Mouse (Mus musculus): Measurements from ENCODE around the gene Ccdc3. TPM values are rescaled to one million over a fixed set of nuclear protein-coding genes. Genes with fewer than 3 reads are reported as not detected.

Gene Ccdc3
- polyA plus RNA-seq, 1 experiment from 2014 or later: 22.7 TPM

DNA sequence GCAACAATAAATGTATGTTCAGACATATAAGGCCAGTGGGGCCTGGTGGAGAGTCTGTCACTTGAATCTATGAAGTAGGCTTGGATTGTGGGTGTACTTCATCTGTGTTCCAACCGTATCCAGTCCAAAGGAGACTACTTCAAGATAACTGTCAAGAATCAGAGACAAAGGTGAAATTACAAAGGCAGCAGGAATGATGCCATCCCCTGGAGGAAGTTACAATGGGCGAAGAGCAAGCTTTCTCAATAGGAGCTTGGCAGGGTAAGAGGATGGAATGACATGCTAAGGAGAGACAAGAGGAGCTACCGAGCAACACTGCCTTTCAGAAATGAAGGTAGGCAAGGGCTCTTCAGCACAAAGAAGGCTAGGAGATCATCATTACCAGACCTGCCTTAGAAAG is 69.1 kb downstream of the Ccdc3 start:
- 86% methylated on average over 3 of the region's 3 CpGs for WGBS
- Histone ChIP-seq H3K4me3 (ENCODE audit: low read depth, low read length) (no peak overlapping the region), H3K4me2 (replicated peaks; ENCODE audit: low read depth, low read length) (no peak overlapping the region), H3K36me3 (ENCODE audit: control insufficient read depth, insufficient read depth, low read length) (no peaks in the 10 kb centered on the region), H3K27ac (ENCODE audit: low read length) (no peak overlapping the region), H3K9ac (replicated peaks; ENCODE audit: low read depth, low read length) (no peak overlapping the region), H3K27me3 (ENCODE audit: control insufficient read depth, insufficient read depth, low read length) (no peaks in the 10 kb centered on the region), H3K9me3 (ENCODE audit: control insufficient read depth, low read depth, low read length) (no peaks in the 10 kb centered on the region), H3K4me1 (ENCODE audit: control insufficient read depth, insufficient read depth, low read length) (no peaks in the 10 kb centered on the region)
- ATAC-seq (ENCODE audit: insufficient number of reproducible peaks, insufficient read depth, low FRiP score, low read depth): no peak

GRCm38 (mm10) chr2:5214581-5214980 is 77.0 kb downstream of the Ccdc3 start:
- Histone ChIP-seq H3K36me3 (ENCODE audit: control insufficient read depth, insufficient read depth, low read length) (no peaks in the 10 kb centered on the region), H3K9me3 (ENCODE audit: control insufficient read depth, low read depth, low read length) (no peaks in the 10 kb centered on the region), H3K27ac (ENCODE audit: low read length) (no peak overlapping the region), H3K4me1 (ENCODE audit: control insufficient read depth, insufficient read depth, low read length) (no peaks in the 10 kb centered on the region), H3K4me2 (replicated peaks; ENCODE audit: low read depth, low read length) (no peak overlapping the region), H3K9ac (replicated peaks; ENCODE audit: low read depth, low read length) (no peak overlapping the region), H3K4me3 (ENCODE audit: low read depth, low read length) (no peak overlapping the region), H3K27me3 (ENCODE audit: control insufficient read depth, insufficient read depth, low read length) (no peaks in the 10 kb centered on the region)
- 44% methylated on average over 1 of the region's 1 CpGs for WGBS
- ATAC-seq (ENCODE audit: insufficient number of reproducible peaks, insufficient read depth, low FRiP score, low read depth): no peak

GRCm38 (mm10) chr2:5215252-5215815 is 77.8 kb downstream of the Ccdc3 start:
- H3K4me3 ChIP-seq (ENCODE audit: low read depth, low read length): no peak overlapping the region
- WGBS: 52% methylated on average over 9 of the region's 9 CpGs
- ATAC-seq (ENCODE audit: insufficient number of reproducible peaks, insufficient read depth, low FRiP score, low read depth): no peak

GRCm38 (mm10) chr2:5219206-5219605 is 81.6 kb downstream of the Ccdc3 start:
- Histone ChIP-seq H3K36me3 (ENCODE audit: control insufficient read depth, insufficient read depth, low read length) (no peaks in the 10 kb centered on the region), H3K27me3 (ENCODE audit: control insufficient read depth, insufficient read depth, low read length) (no peaks in the 10 kb centered on the region), H3K27ac (ENCODE audit: low read length) (no peak overlapping the region), H3K4me1 (ENCODE audit: control insufficient read depth, insufficient read depth, low read length) (no peaks in the 10 kb centered on the region; the same call in 1 of the 2 replicates), H3K9ac (replicated peaks; ENCODE audit: low read depth, low read length) (no peak overlapping the region), H3K4me3 (ENCODE audit: low read depth, low read length) (no peak overlapping the region), H3K9me3 (ENCODE audit: control insufficient read depth, low read depth, low read length) (no peaks in the 10 kb centered on the region), H3K4me2 (replicated peaks; ENCODE audit: low read depth, low read length) (no peak overlapping the region)
- WGBS: 84% methylated on average over 1 of the region's 1 CpGs
- no peak for ATAC-seq (ENCODE audit: insufficient number of reproducible peaks, insufficient read depth, low FRiP score, low read depth)

More at GRCm38 (mm10) chr2:5215252-5215815, 77.8 kb downstream of the Ccdc3 start:
- Histone ChIP-seq H3K27me3 (ENCODE audit: control insufficient read depth, insufficient read depth, low read length) (no peaks in the 10 kb centered on the region), H3K9me3 (ENCODE audit: control insufficient read depth, low read depth, low read length) (no peaks in the 10 kb centered on the region), H3K27ac (ENCODE audit: low read length) (no peak overlapping the region), H3K9ac (replicated peaks; ENCODE audit: low read depth, low read length) (no peak overlapping the region), H3K4me2 (replicated peaks; ENCODE audit: low read depth, low read length) (no peak overlapping the region), H3K4me1 (ENCODE audit: control insufficient read depth, insufficient read depth, low read length) (no peaks in the 10 kb centered on the region), H3K36me3 (ENCODE audit: control insufficient read depth, insufficient read depth, low read length) (no peaks in the 10 kb centered on the region)

- Histone ChIP-seq H3K9me3 (ENCODE audit: control insufficient read depth, low read depth, low read length) (no peaks in the 10 kb centered on the region), H3K4me2 (replicated peaks; ENCODE audit: low read depth, low read length) (no peak overlapping the region), H3K4me3 (ENCODE audit: low read depth, low read length) (no peak overlapping the region), H3K36me3 (ENCODE audit: control insufficient read depth, insufficient read depth, low read length) (no peaks in the 10 kb centered on the region), H3K27ac (ENCODE audit: low read length) (no peak overlapping the region), H3K4me1 (ENCODE audit: control insufficient read depth, insufficient read depth, low read length) (no peaks in the 10 kb centered on the region; the same call in 1 of the 2 replicates), H3K9ac (replicated peaks; ENCODE audit: low read depth, low read length) (no peak overlapping the region), H3K27me3 (ENCODE audit: control insufficient read depth, insufficient read depth, low read length) (no peaks in the 10 kb centered on the region)
- ATAC-seq (ENCODE audit: insufficient number of reproducible peaks, insufficient read depth, low FRiP score, low read depth): no peak
- WGBS: 80% methylated on average over 1 of the region's 1 CpGs
These were observed 82.3 kb downstream of the Ccdc3 start for GRCm38 (mm10) chr2:5219847-5220375.

GRCm38 (mm10) chr2:5222571-5222970 is 85.0 kb downstream of the Ccdc3 start:
- Histone ChIP-seq H3K27me3 (ENCODE audit: control insufficient read depth, insufficient read depth, low read length) (no peaks in the 10 kb centered on the region), H3K9ac (replicated peaks; ENCODE audit: low read depth, low read length) (no peak overlapping the region), H3K4me3 (ENCODE audit: low read depth, low read length) (no peak overlapping the region), H3K4me2 (replicated peaks; ENCODE audit: low read depth, low read length) (no peak overlapping the region), H3K4me1 (ENCODE audit: control insufficient read depth, insufficient read depth, low read length) (peaks cover under 1% of the 10 kb centered on the region; the same call in 1 of the 2 replicates), H3K36me3 (ENCODE audit: control insufficient read depth, insufficient read depth, low read length) (no peaks in the 10 kb centered on the region), H3K27ac (ENCODE audit: low read length) (no peak overlapping the region), H3K9me3 (ENCODE audit: control insufficient read depth, low read depth, low read length) (no peaks in the 10 kb centered on the region)
- ATAC-seq (ENCODE audit: insufficient number of reproducible peaks, insufficient read depth, low FRiP score, low read depth): no peak
- 40% methylated on average over 2 of the region's 2 CpGs for WGBS

DNA sequence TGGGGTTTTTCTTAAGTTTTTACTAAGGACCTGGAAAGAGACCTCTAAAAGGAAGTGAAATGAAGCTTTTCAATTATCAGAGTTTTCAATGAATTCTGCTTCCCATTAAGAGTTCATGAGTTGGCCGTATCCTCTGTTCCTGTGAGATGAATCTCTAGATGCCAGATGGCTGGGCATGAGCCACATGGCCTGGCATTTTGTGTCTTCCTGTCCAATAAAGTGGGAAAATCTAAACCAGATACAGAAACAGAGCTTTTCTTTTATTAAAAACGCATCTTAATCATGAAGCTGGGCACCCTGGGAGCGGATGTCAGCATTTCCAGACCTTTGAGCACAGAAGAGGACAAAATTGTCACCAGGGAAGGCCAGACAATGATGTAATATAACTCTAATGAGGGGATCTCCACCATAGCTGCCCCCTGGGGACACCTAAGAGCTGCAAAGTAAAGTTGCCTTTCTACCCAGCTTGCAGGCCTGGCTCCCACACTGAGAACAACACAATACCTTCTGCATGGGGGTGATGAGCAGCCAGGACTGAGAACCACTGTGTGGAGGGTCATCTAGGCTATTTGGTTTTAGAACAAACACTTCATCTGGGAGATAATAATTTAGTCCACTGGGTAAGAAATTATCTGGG is 99.4 kb downstream of the Ccdc3 start:
- Histone ChIP-seq H3K36me3 (ENCODE audit: control insufficient read depth, insufficient read depth, low read length) (no peaks in the 10 kb centered on the region), H3K4me1 (ENCODE audit: control insufficient read depth, insufficient read depth, low read length) (peaks cover 3% of the 10 kb centered on the region; the same call in 1 of the 2 replicates), H3K9ac (replicated peaks; ENCODE audit: low read depth, low read length) (no peak overlapping the region), H3K27ac (ENCODE audit: low read length) (no peak overlapping the region), H3K4me2 (replicated peaks; ENCODE audit: low read depth, low read length) (no peak overlapping the region), H3K27me3 (ENCODE audit: control insufficient read depth, insufficient read depth, low read length) (no peaks in the 10 kb centered on the region), H3K4me3 (ENCODE audit: low read depth, low read length) (no peak overlapping the region), H3K9me3 (ENCODE audit: control insufficient read depth, low read depth, low read length) (no peaks in the 10 kb centered on the region)
- WGBS: 79% methylated on average over 3 of the region's 3 CpGs
- no peak for ATAC-seq (ENCODE audit: insufficient number of reproducible peaks, insufficient read depth, low FRiP score, low read depth)

- Histone ChIP-seq H3K4me1 (ENCODE audit: control insufficient read depth, insufficient read depth, low read length) (peaks cover 6% of the 10 kb centered on the region; the same call in 1 of the 2 replicates), H3K27me3 (ENCODE audit: control insufficient read depth, insufficient read depth, low read length) (no peaks in the 10 kb centered on the region), H3K4me3 (ENCODE audit: low read depth, low read length) (no peak overlapping the region), H3K4me2 (replicated peaks; ENCODE audit: low read depth, low read length) (no peak overlapping the region), H3K9me3 (ENCODE audit: control insufficient read depth, low read depth, low read length) (no peaks in the 10 kb centered on the region), H3K9ac (replicated peaks; ENCODE audit: low read depth, low read length) (no peak overlapping the region), H3K36me3 (ENCODE audit: control insufficient read depth, insufficient read depth, low read length) (no peaks in the 10 kb centered on the region), H3K27ac (ENCODE audit: low read length) (no peak overlapping the region)
- no peak for ATAC-seq (ENCODE audit: insufficient number of reproducible peaks, insufficient read depth, low FRiP score, low read depth)
- 81% methylated on average over 5 of the region's 5 CpGs for WGBS
These were observed 100.3 kb downstream of the Ccdc3 start for GRCm38 (mm10) chr2:5237870-5238269.

Measured in stomach, embryonic 14.5 days (tissue).